Mouse (Mus musculus) layer of hippocampus, adult 8-10 months (tissue): ENCODE measurements around the gene Zfp369. TPM values are rescaled to one million over a fixed set of nuclear protein-coding genes. Genes with fewer than 3 reads are reported as not detected.
"Not testable (repeated sequence)": the region's sequence is repeated elsewhere in the genome, so short reads cannot be mapped to it uniquely, and the experiment has no call there.

Experiments
- DNase-seq, 2 experiments: peaks; one replicate each; pipeline ENCODE4 v3.0.0; 2022; ENCODE audit warnings: low spot score in 2 of 2
- total RNA-seq, 4 experiments: library from RNA; stranded (reverse); gene quantifications; 2 replicates each; pipeline ENCODE4 v1.2.4; 2022

Gene Zfp369
- total RNA-seq, result 10 to 100 TPM; 57.7 to 76.2 (median 66.0) TPM

DNA sequence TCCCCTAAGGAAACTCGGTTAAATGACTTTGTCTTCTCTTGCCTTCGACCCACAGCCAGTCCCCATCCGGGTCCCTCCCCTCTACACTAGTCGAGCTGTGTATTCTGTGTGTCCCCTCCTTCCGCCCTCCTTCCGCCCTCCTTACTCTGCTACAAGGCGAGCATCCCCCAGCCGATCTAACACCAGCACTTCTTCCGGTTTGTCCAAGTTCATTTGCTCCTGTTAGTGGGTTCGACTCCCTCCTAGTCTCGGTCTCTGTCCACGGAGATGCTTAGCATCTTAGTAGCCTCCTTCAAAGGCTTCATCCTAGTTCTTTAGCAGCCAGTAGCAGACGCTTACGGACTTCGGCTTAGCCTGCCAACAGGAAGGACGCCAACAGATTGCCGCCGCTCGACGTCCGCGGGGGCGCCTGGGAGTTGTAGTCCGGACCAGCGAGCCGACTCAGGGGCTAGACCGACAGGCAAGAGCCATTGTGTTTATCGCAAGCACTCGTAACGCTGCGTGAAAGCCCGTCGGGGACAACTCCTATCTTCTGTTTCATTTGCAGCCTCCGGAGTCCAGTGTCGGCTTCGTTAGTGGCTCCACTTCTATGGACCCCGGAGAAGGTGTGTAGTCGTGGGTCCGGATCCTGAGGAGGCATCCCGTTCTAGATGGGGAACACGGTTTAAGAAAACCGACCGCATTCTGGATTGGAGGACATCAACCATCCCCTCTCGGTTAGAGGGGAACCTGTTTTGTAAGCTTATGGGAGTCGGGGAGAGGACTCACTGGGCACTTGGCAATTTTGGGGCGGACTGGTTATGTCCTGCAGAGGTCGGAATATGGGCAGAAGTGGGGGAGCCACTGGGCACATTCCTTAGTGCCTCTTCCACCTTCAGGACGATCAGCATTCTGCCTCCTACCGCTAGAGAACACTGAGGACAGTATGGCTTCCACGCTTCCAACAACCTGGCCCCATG is at the start of gene Zfp369:
Gene Zfp369, plus strand, starts transcription at position 432 of the 959 bp plus-strand sequence.
- peak; percentile 91 to 96 for DNase-seq

DNA sequence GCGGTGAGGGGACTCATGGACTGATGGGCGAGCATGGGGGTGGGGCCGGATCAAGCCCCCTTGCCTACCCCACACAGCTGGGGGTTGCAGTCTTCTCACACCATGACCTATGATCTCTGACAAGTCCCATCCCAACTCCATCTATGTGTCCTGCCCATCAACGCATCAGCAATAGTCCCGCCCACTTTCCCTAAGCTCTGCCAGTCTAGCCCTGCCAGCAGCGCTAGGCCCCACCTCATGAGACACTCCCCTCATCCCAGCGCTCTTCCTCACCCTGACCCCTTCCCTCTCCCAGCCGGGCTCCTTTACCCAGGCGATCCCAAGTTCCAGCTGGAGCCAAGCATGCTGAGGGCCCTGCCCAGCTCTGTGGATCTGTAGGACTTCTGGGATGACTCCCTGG is 41.4 kb upstream of the Zfp369 start:
- DNase-seq, result no peak

DNA sequence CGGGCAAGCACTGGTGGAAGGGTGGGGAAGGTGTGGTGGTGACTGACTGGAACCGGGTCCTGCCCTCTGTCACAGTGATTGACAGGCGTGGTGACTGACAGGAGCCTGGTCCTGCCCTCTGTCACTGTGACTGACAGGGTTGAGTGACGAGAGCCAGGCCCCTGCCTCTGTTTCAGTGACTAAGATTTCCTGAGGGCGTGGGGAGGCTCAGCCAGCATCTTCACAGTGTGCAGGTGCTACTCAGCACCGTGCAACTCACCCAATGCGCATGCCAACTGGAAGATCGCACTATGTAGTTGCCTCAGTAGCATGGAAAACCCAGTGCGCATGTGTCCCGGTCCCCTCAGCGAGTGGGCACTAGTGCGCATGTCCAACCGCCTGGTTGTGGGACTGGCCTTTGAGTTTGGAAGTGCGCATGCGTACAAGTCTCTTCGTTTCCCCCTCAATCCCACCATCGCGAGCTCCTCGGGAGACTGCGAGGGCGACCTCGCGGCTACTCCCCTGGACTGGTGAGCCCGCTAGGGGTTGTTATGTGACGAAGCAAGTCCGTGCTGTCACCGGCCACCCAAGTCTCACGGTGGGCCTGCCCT is 38.0 kb upstream of the Zfp369 start:
- peak; percentile 97 to 98 for DNase-seq

DNA sequence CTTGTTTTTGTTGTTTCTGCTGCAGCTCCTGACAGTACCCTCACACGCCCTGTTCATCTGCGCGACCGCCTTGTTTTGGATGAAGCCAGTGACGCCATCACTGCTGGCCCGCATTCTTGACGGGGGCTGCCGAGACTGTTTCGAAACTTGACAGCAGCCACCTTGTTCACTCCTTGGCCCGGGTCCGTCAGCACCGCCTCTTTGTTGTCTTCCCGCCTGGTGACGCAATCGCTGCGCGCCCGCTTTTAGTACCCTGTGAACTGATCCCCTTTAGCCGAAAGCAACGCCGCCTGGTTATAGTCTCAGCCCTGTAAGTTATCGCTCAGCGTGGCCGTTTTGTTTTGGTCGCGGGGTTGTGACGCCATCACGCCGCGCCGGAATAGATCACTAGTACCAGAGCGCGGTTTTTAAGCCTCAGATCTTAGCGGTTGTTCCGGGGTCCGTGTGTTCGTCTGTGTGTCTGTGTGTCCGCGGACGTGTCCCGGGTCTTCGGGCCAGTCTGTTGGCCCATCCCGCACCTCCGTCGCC is 37.5 kb upstream of the Zfp369 start:
- DNase-seq, result peak; percentile 96

DNA sequence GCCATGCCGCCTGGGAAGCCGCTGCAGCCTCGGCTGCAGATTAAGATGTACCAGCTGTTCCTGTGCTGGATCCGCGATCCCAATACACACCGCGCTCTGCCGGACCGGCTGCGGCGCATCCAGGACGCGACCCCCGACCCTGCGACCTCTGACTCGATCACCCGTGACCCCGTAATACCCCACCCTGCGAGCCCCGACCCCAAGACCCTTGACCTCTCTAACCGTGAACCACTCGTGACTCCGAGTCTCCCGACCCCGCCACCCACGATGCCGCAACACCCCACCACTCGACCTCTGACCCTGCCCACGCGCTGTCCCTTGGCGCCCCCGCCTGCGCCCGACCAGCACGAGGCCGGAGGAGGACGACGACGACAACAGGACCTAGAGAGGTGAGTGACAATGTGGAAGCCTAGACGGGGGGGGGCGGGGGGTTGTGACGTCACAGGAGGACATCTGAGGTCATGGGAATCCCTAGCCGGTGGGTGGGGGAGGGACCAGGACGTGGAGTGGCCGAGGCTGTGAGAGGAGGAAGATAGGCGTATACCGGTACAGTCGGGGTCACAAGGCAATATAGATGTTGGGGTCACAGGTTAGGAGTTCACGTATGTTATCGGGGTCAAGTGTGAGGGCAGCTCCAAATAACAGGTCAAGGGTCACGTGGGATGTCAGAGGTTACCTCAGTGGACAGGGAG is 36.8 kb upstream of the Zfp369 start:
- DNase-seq, result no peak

DNA sequence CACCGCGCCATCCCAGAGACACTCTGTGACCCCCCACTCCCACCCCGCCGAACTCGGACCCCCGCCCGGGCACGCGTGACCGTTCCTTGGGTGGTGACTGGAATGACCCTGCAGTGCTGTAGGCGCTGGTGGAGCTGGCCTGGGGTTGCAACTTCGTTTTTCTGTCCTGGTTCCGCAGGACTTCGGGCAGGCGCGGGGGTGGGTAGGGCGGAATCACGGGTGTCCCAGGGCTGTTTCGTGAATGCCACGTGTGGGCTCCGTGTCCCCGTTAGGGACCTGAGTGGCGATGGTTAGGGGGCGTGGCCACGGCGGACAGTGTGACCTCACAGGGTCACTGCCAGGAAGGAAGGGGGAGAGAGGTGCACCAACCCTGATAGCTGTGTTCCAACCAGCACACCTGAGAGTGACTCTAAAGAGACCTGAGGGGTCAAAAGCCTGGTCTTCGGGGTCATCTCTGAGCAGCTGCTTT is 36.3 kb upstream of the Zfp369 start:
- DNase-seq, result no peak

DNA sequence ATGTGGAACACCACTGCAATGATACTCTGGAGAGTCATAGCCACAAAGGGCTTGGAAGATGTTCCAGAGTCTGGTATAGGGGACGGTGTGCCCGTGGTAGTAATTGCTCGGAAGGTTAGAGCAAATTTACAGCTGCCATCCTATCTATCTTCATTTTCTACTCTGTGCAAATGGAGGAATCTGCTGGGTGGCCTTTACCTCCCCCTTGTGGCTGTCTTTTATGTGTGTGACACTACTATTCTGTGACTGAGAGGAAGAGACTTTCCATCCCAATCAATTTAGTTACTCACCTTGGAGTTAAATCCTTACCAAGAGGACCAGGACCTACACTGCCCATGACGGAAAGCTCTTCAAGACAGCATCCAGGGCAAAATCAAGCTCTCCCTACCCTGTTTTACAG is 35.3 kb upstream of the Zfp369 start:
- no peak for DNase-seq

DNA sequence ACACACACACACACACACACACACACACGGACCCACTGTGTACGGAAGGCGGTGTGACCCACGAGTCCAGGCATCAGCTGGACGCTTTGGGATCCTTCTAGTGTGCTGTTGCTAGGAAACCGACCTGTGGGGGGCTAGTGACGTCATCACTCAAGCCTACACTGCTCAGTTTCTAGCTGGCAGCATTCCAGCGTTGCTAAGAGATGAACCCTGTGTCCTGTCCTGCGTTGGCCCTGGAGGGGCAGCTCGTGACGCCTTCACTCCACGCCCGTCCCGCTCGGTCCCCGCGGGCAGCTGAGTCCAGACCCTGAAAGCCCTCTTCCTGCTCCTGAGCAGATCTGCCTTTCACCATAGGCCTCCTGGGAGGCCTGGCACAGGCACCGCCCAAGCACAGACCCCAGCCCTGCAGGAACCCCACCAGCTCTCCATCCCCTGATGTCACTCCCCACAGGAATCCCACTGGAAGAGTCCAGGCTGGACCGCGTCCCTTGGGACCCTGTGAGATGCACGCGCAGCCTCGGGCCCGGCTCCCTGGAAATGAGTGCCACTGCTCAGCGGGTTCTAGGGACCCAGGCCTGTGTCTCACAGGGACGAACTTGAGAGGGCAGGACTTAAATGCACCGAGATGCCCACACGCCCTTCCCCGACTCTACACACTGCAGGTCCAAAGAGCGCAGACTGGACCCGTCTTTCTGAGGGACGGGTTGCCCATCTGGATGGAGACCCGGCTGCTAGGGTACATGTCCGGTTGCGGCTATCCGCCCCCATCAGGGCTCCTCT is 20.2 kb upstream of the Zfp369 start:
- peak; percentile 81 to 82 for DNase-seq

DNA sequence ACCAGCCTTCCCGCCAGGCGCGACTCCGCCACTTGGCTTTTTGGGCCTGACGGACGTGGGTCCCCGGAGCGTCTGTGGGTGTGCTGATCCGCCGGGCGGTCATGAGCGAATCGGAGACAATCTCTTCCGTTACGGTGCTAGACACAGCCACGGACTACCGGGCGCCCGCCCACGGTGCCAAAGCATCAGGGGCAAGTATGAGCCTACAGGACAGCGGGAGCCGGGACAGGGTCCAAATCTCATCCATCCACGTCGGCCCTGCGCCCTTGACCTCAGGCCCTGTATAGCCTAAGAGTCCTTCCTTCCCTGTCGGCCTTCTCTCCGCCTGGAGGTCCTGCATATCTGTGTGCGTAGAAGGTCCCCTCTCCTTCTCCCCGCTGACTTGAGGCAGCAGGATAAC is 19.4 kb upstream of the Zfp369 start, which contains the start of gene Gm10775:
Gene Gm10775, plus strand, starts transcription at position 301 of the 400 bp plus-strand sequence.
- no peak for DNase-seq

DNA sequence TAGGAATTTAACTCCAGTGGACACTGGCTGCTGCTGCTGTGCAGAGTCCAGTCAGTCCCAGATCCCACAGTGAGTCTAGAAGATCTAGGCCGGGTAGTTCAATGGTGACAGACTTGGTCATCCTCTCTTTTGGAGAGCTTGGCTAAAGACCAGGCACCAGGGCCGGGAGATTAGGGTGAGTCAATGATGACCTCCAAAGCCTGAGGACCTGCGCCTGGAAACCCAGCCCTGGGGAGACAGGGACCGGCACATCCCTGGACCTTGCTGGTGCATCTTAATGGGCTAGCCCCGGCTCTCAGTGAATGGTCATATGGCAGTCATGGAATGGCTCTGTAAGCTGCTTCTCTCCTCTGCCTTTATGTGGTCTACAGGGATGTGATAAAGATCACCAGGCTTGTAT is 16.5 kb upstream of the Zfp369 start:
- no peak for DNase-seq

DNA sequence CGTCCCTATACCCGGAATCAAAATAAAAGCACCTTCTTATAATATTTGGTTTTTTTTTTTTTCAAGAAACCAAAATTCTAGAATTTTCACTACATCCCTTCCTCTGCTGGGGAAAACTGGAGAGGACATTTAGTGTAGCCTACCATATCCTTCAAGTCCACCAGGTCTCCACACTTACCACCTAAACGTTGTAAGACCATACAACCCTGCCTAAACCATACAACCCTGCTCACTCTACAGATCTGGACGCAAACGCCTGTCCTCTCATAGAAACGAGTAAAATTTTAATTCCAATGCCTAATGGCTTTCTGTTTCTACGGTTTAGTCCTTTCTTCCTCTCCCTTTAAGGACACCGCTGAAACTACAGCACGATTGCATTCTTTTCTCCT is 626 bp upstream of the Zfp369 start:
- DNase-seq, result no peak

DNA sequence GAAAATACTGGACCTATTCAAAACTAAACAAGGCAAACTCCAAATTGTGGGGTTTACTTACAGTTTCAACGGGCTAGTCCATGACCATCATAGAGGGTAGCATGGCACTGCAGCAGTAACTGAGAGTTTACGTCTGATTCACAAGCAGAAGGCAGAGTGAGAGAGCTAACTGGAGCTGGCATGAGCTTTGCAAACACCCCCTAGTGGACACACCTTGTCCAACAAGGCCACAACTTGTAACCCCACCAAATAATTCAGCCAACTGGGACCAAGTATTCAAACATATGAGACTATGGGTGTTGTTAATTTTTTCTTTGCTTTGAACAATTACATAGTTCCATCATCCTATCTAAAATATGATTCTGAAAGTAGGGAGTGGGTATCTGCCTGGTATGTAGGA is 8.2 kb downstream of the Zfp369 start:
- no peak for DNase-seq

DNA sequence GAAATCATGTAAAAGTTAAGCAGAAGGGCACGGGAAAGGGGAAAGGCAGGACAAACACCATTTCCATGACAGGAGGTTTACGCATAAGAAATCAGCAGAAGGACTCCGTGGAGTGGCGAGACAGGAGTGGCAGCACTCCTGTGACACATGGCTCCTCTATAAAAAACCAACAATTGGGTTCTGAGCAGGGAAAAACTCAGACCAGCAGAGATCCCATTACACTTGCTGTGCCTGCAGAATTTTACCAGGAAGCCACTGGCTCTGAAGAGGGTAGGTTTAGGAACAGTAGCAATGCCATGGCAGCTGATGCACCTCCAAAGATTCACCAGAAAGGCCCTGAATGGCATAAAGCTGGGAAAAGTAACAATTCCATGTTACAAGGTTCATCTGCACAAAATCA is 17.7 kb downstream of the Zfp369 start:
- no peak for DNase-seq

DNA sequence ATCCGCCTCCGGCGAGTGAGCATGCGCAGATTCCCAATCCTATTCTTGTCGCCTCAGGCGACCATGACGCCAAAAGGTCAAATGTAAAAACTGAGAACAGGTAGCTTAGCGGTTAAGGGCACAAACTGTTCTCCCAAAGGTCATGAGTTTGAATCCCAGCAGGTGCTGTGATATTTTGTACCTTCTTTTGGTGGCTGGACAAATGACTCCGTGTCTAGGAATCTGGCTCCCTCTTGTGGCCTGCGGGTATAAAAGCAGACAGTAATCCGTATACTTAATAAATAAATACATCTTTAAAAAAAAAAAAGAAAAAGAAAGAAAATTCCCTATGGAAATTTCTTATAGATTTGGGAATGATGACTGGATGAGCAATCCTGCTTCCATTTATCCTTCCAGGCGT is 32.2 kb downstream of the Zfp369 start:
- peak in 1 of 2 experiments; percentile 8 for DNase-seq

DNA sequence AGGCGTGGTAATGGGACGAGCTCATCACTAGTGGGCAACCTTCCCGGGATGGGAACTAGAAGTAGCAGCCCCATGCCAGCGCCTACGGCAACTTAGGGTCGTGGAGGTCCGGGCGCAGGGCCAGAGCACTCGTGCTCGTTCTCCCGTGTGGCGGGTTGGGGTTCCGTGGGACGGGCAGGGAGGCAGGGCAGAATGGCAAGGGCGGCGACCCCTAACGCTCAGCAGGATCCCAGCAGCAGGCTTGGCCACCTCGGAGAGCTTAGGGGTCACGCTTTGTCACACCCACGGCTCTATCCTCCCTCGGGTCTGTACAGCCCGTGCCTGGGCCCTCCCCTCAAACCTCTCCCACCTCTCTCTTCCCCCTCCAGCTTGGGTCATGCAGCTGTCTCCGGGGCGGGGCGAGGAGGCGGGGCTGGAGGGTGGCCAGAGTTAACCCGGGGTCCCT is 32.7 kb downstream of the Zfp369 start:
- no peak for DNase-seq

DNA sequence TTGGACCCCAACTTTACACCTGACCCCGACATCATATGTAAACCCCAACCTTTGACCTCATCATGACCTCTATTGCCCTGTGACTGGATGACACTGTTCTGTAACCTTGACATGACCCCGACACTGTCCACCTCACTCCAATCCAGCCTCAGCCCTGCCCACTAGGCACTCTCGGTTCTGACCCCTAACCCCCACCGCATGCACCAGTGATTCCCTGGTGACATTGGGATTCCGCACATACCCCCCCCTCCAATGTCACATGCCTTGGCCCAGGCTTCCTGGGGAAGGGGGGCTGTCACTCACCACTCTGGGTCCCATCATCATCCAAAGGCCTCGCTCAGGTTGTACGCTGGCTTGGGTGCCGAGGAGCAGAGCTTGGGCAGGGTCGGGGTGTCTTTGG is 33.2 kb downstream of the Zfp369 start:
- DNase-seq, result no peak

DNA sequence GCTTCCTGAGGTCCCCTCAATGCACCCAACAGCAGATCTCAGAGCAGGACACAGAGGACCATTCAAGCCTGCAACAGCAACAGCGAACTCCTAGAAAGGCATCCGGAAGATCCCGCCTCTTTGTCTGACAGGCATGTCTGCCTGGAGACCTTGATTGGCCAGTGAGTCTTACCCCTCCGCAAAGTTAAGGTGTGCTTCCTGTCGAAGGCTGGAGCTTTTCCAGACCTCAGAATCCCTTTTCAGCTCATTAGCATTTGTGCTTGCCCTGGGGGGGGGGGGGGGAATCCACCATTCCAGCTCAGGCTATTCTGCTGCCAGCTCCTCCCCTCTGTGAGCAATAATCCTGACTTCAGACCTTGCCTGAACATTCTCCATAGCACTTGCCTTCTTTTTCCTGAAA is 69.9 kb downstream of the Zfp369 start:
- DNase-seq, result not testable (repeated sequence)

DNA sequence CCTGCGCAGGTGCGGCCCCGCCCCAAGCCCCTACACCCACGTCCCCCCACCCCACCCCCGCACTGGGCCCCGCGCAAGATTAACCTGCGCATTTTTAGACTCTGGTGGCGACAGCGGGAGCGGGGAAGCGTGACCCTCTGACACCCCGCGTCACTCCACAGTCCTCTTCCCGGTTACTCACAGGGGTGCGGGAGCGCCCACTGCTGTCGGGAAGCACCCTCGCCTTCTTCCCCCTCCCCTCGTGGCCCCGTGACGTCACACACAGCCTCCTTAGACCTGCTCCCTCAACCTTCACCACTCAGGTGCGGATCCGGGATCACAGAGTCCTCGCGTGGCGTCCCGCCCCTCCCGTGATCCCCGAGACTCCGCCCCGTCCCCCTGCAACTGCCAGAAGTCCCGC is 73.2 kb downstream of the Zfp369 start:
- DNase-seq, result not testable (repeated sequence)
